ENCODE assay signal across 24 mouse cellular contexts in genomic region chr12:51858134-51859028, GRCm38 (mm10). TPM values are rescaled to one million over a fixed set of nuclear protein-coding genes. Genes with fewer than 3 reads are reported as not detected.
DNase-seq lines count a peak whose midpoint lies in the region; ATAC-seq and TF ChIP-seq lines count a peak whose summit lies in the region.
"Had no signal": no experiment of that assay in that cellular context is flagged by ENCODE, and none has a peak within 500 bp of the region (broad histone marks: within the 10 kb centered on the region; RNA-seq: fewer than 3 reads in every experiment).

No protein-coding gene starts in this region.

- no peaks in the 10 kb centered on the region for H3K36me3 ChIP-seq in E14TG2a.4 (ENCODE audit: insufficient read depth, low read length)
- H3K36me3 ChIP-seq in MEL (ENCODE audit: control insufficient read depth in 1 of 2, insufficient read depth in 2 of 2, low read length in 2 of 2): peaks cover 0 to 48% of the 10 kb centered on the region in 2 experiments; a peak in 2 of 4 replicates
- no peaks in the 10 kb centered on the region for H3K36me3 ChIP-seq in liver, embryonic 11.5 days (ENCODE audit: control insufficient read depth, insufficient read depth, low read length)
- H3K36me3 ChIP-seq: forebrain, embryonic 10.5 days; heart, embryonic 15.5 days; limb, embryonic 12.5 days; neural tube, embryonic 15.5 days had no signal

- intact Hi-C loops in left cerebral cortex, postnatal 10 days (cut with DNase I): no loop called here
- intact Hi-C loops in gastrocnemius, postnatal 14 days (cut with DNase I; ENCODE audit: low total_unique reads): no loop called here

- H3K4me1 ChIP-seq in E14TG2a.4 (replicated peaks; ENCODE audit: low read depth, low read length) (peaks cover 31% of the 10 kb centered on the region), MEL (ENCODE audit: control insufficient read depth in 1 of 2, insufficient read depth in 2 of 2, low read length in 2 of 2) (peaks cover 17 to 37% of the 10 kb centered on the region in 2 experiments)
- H3K4me1 ChIP-seq in liver, embryonic 11.5 days (replicated peaks; ENCODE audit: control insufficient read depth, insufficient read depth, low read length): peaks cover 28% of the 10 kb centered on the region
- H3K4me1 ChIP-seq: forebrain, embryonic 10.5 days; heart, embryonic 15.5 days; limb, embryonic 12.5 days; neural tube, embryonic 15.5 days had no signal

- H3K79me2 ChIP-seq in MEL (ENCODE audit: control insufficient read depth, insufficient read depth, low read length, poor library complexity): no peaks in the 10 kb centered on the region

- H3K4me3 ChIP-seq in E14TG2a.4 (replicated peaks; ENCODE audit: low read length) (peak overlapping the region; percentile 53), MEL (ENCODE audit: control insufficient read depth in 1 of 2, insufficient read depth in 1 of 2, low read depth in 2 of 2, low read length in 2 of 2) (no peak overlapping the region)
- no peak overlapping the region for H3K4me3 ChIP-seq in liver, embryonic 11.5 days (ENCODE audit: low read depth, low read length)
- H3K4me3 ChIP-seq: forebrain, embryonic 10.5 days; gastrocnemius, adult 2 months; heart, embryonic 15.5 days; limb, embryonic 12.5 days; neural tube, embryonic 15.5 days had no signal

- no peak overlapping the region; the same call in 1 of the 2 replicates for H3K9ac ChIP-seq in MEL (ENCODE audit: control insufficient read depth, low read depth, low read length, poor library complexity, severe bottlenecking)
- H3K9ac ChIP-seq in liver, embryonic 11.5 days (ENCODE audit: low read depth, low read length): no peak overlapping the region
- H3K9ac ChIP-seq: heart, embryonic 15.5 days; limb, embryonic 12.5 days; lung, embryonic 14.5 days; neural tube, embryonic 15.5 days had no signal

- peak overlapping the region; percentile 73 for H3K27ac ChIP-seq in MEL (ENCODE audit: control insufficient read depth, low read depth, low read length)
- H3K27ac ChIP-seq in liver, embryonic 11.5 days (ENCODE audit: low read depth, low read length): peak overlapping the region; percentile 20; the same call in 1 of the 2 replicates
- H3K27ac ChIP-seq: forebrain, embryonic 10.5 days; gastrocnemius, adult 2 months; heart, embryonic 15.5 days; limb, embryonic 12.5 days; neural tube, embryonic 15.5 days had no signal

- DNase-seq in MEL (ENCODE audit: low read depth, low spot score): peak; percentile 59
- DNase-seq in liver, embryonic 11.5 days (ENCODE audit: low spot score): no peak
- DNase-seq in testis, postnatal 10 days (ENCODE audit: low spot score): peak; percentile 46
- no peak for DNase-seq in embryo, embryonic 10.5 days (ENCODE audit: low spot score)
- DNase-seq in left cerebral cortex, postnatal 10 days (ENCODE audit: extremely low spot score in 1 of 2, low spot score in 2 of 2): no peak
- no peak for DNase-seq in gastrocnemius, postnatal 14 days
- DNase-seq: adrenal gland, postnatal 25 days; B cell, adult 2 months; cerebellum, adult 18-20 months; cerebellum, postnatal 25 days; gastrocnemius, adult 2 months; heart, adult 11 months; heart, postnatal 4 days; kidney, adult 2 months; kidney, postnatal 10 days; lung, embryonic 14.5 days; lung, postnatal 4 days; thymus, adult 2 months had no signal

- H3K4me2 ChIP-seq in liver, embryonic 11.5 days: no peak overlapping the region
- H3K4me2 ChIP-seq: heart, embryonic 15.5 days; limb, embryonic 12.5 days; lung, embryonic 14.5 days; neural tube, embryonic 15.5 days had no signal

- ATAC-seq in liver, embryonic 11.5 days (replicated peaks; ENCODE audit: low FRiP score): 0 out of 2 replicates have a peak, but pooled peaks have one; percentile 3
- ATAC-seq: midbrain, embryonic 16.5 days had no signal

- TF ChIP-seq CTCF in E14TG2a.4 (conservative IDR thresholded peaks at IDR 0.05; ENCODE audit: low read length) (no peak), MEL (IDR thresholded peaks at IDR 0.05 in 2 of 3, conservative IDR thresholded peaks at IDR 0.05 in 1 of 3; ENCODE audit: control insufficient read depth in 1 of 3, insufficient read depth in 1 of 3, low read depth in 2 of 3, low read length in 3 of 3, poor library complexity in 1 of 3, severe bottlenecking in 1 of 3) (no peak)

- H3K9me3 ChIP-seq in E14TG2a.4 (ENCODE audit: low read length) (no peaks in the 10 kb centered on the region), MEL (replicated peaks; ENCODE audit: insufficient read depth, low read length) (no peaks in the 10 kb centered on the region)
- H3K9me3 ChIP-seq in liver, embryonic 11.5 days (ENCODE audit: control insufficient read depth, low read length): no peaks in the 10 kb centered on the region
- H3K9me3 ChIP-seq: forebrain, embryonic 10.5 days; heart, embryonic 15.5 days; limb, embryonic 12.5 days; neural tube, embryonic 15.5 days had no signal

- no peak for TF ChIP-seq EP300 in MEL (IDR thresholded peaks at IDR 0.05; ENCODE audit: low read depth in 1 of 2, low read length in 2 of 2)

- no peak for TF ChIP-seq POLR2A in MEL (IDR thresholded peaks at IDR 0.05; ENCODE audit: control insufficient read depth in 1 of 2, insufficient read depth in 1 of 2, low read depth in 1 of 2, low read length in 2 of 2, poor library complexity in 1 of 2)

- H3K27me3 ChIP-seq in E14TG2a.4 (ENCODE audit: insufficient read depth, low read length): no peaks in the 10 kb centered on the region
- no peaks in the 10 kb centered on the region for H3K27me3 ChIP-seq in MEL (ENCODE audit: control insufficient read depth in 1 of 2, insufficient read depth in 2 of 2, low read length in 2 of 2)
- no peaks in the 10 kb centered on the region for H3K27me3 ChIP-seq in liver, embryonic 11.5 days (replicated peaks; ENCODE audit: control insufficient read depth, insufficient read depth, low read length)
- H3K27me3 ChIP-seq: heart, embryonic 15.5 days; limb, embryonic 12.5 days; neural tube, embryonic 15.5 days had no signal

- no peak for TF ChIP-seq RAD21 in MEL (IDR thresholded peaks at IDR 0.05; ENCODE audit: low read depth, low read length)

- 59% methylated on average over 13 of the region's 13 CpGs for WGBS in liver, embryonic 11.5 days

TF ChIP-seq in MEL, 35 proteins besides CTCF, POLR2A, EP300 and RAD21:
- TF ChIP-seq NELFE (IDR thresholded peaks at IDR 0.05; ENCODE audit: low read depth, low read length) (peak; percentile 31; the same call in 1 of the 2 replicates), TCF12 (IDR thresholded peaks at IDR 0.05; ENCODE audit: low read depth, low read length) (peak; percentile 15; the same call in 1 of the 2 replicates), SIN3A (IDR thresholded peaks at IDR 0.05; ENCODE audit: low read length) (0 out of 2 replicates have a peak, but pooled peaks have one; percentile 22), ZMIZ1 (IDR thresholded peaks at IDR 0.05; ENCODE audit: low read depth, low read length) (no peak), MYB (IDR thresholded peaks at IDR 0.05; ENCODE audit: low read depth, low read length) (peak; percentile 40; the same call in 1 of the 2 replicates), CHD2 (IDR thresholded peaks at IDR 0.05; ENCODE audit: low read length) (no peak), MAX (IDR thresholded peaks at IDR 0.05; ENCODE audit: low read length) (peak; percentile 38; the same call in 1 of the 2 replicates), MXI1 (IDR thresholded peaks at IDR 0.05; ENCODE audit: low read depth, low read length) (no peak), POLR2AphosphoS5 (IDR thresholded peaks at IDR 0.05; ENCODE audit: borderline replicate concordance, low read depth, low read length) (no peak), NRF1 (IDR thresholded peaks at IDR 0.05; ENCODE audit: insufficient read depth, low read depth, low read length, poor library complexity, severe bottlenecking) (peak; percentile 61), HCFC1 (IDR thresholded peaks at IDR 0.05; ENCODE audit: low read depth, low read length) (peak; percentile 52), MYC (IDR thresholded peaks at IDR 0.05; ENCODE audit: low read depth, low read length) (no peak), KAT2A (conservative IDR thresholded peaks at IDR 0.05; ENCODE audit: low read depth, low read length) (no peak), MEF2A (IDR thresholded peaks at IDR 0.05; ENCODE audit: extremely low read depth, insufficient replicate concordance, low read depth, low read length, poor library complexity, severe bottlenecking) (no peak)

RNA-seq across cellular contexts. Expression of gene Hectd1, which starts 29.0 kb away (rescaled TPM):
- total RNA-seq in MEL (2012; rRNA removed): 67.3 and 72.0 TPM in 2 replicates
- 100 to 1,000 TPM in 1 of 2 experiments, 10 to 100 TPM in 1; 55.2 to 248 TPM for polyA plus RNA-seq in MEL (2012; ENCODE audit: insufficient read depth in 1 of 2, insufficient read length in 2 of 2, low read depth in 1 of 2, low replicate concordance in 2 of 2, missing spikeins in 1 of 2)
- polyA plus RNA-seq in liver, embryonic 11.5 days (2014; fragmentation: Nextera tagmentation; extraction: Ambion mirVana): 59.4 and 60.0 TPM in 2 replicates
- total RNA-seq in left cerebral cortex, postnatal 10 days (2021): 10 to 100 TPM; 89.9 to 90.7 TPM
- 10 to 100 TPM; 79.2 to 97.2 TPM for total RNA-seq in gastrocnemius, postnatal 14 days (2021)

Comparison
In these comparisons a context has a peak if more than half of its experiments do, and no peak if none do; other contexts are left out.
1. DNase-seq: peak in MEL (single experiment) and testis, postnatal 10 days (single experiment); none in liver, embryonic 11.5 days (single experiment), embryo, embryonic 10.5 days (single experiment), left cerebral cortex, postnatal 10 days (0 of 2) and gastrocnemius, postnatal 14 days (single experiment).